Mouse (Mus musculus) C2C12 (cell line): ENCODE data around the gene Zfhx3.

ENCODE experiments used
- CEBPB ChIP-seq: IDR thresholded peaks from one replicate; pipeline ENCODE4 v1.6.1; 2011; ENCODE audit warnings: low read depth, mild to moderate bottlenecking, control low read depth, moderate library complexity
- CTCF ChIP-seq: IDR thresholded peaks from one replicate; pipeline ENCODE4 v1.5.1; 2011; ENCODE audit not compliant: control insufficient read depth, insufficient read depth, insufficient read length
- MAX ChIP-seq: IDR thresholded peaks from one replicate; pipeline ENCODE4 v1.6.1; 2011; ENCODE audit warnings: mild to moderate bottlenecking, control low read depth
- MYOD1 ChIP-seq: IDR thresholded peaks from one replicate; pipeline ENCODE4 v1.6.1; 2011; ENCODE audit warnings: low read depth; ENCODE audit not compliant: control insufficient read depth, insufficient read length
- MYOG ChIP-seq: IDR thresholded peaks from one replicate; pipeline ENCODE4 v1.6.1; 2011; ENCODE audit not compliant: control insufficient read depth, insufficient read length; ENCODE audit errors: extremely low read depth

DNA sequence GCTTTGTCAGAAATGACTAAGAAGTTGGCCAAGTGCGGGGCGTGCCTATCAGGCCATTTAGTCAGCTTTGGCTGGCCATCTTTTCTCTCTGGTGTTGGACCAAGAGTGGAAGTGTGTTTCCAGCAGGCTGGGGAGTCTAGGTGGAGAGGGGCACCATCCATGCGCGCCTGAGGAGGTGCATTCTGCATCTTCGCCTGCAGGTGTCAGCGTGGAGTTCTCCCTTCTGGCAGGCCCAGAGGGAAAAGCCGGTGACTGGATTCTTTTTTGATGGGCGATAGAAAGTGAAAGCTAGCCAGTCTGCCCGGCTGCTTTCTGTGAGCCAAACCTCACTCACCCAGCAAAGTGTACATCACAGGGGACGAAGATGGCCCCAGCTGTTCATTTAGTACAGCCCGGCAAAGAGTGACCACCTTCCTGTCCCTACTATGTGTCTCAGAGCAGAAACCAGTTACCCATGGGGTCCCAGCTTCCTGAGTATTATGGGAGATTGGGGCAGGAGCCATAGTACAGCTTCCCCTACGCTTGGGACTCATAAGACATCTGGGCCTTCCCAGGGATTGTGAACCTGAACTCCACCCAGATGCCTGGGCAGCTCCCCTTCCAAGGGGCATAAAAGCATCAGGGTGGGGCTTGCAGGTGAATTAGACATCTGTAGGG lies 944.3 kb downstream of the Zfhx3 start:
- TF ChIP-seq CTCF = peak; percentile 54
- TF ChIP-seq CEBPB = no peak
- TF ChIP-seq MYOD1 = no peak
- no peak for TF ChIP-seq MAX
- no peak for TF ChIP-seq MYOG
